Mouse (Mus musculus): ENCODE data around the gene Pcgf5. TPM values are rescaled to one million over a fixed set of nuclear protein-coding genes. Genes with fewer than 3 reads are reported as not detected.

Gene Pcgf5
- polyA plus RNA-seq, 1 experiment: 0.65 TPM

DNA sequence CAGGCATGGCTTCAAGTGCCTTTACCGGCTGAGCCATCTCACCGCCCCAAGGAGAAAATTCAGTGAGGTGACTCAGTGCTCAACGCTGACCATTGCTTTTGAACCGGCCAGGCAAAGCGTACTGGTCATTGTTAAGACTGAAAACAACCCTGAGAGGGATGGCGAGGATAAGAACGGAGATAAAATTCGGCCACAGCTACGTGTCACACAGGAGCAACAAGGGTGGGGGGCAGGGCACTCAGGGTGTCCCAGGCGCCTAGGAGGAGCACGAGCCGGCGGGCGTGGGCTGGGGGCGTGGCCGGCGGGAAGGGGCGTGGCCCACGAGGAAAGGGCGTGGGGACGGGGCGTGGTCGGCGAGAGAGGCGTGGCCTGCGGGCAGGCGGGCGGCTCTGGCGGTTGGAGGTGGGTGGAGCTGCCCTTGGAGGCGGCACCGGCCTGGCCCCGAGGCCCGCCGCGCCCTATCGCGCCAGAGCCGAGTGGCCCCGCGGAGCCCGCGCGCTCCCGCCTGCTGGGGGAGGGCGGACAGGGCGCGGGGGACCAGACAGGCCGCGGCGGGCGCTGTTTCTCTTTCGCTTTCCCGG, 61.3 kb downstream of the Pcgf5 start:
- Histone ChIP-seq H3K36me3 (ENCODE audit: control insufficient read depth) (peaks cover 30% of the 10 kb centered on the region), H3K27me3 (ENCODE audit: control insufficient read depth) (peaks cover 22% of the 10 kb centered on the region), H3K4me1 (ENCODE audit: control insufficient read depth) (peaks cover 35% of the 10 kb centered on the region), H3K9me3 (ENCODE audit: control insufficient read depth, low read length) (no peaks in the 10 kb centered on the region), H3K4me3 (replicated peaks) (peak overlapping the region; percentile 99)
- TF ChIP-seq GATA1 (IDR thresholded peaks at IDR 0.05; ENCODE audit: low read length) (no peak), TAL1 (IDR thresholded peaks at IDR 0.05; ENCODE audit: low read length) (no peak)

- Histone ChIP-seq H3K4me1 (ENCODE audit: control insufficient read depth) (peaks cover 34% of the 10 kb centered on the region), H3K4me3 (replicated peaks) (peak overlapping the region; percentile 99), H3K27me3 (ENCODE audit: control insufficient read depth) (peaks cover 22% of the 10 kb centered on the region), H3K9me3 (ENCODE audit: control insufficient read depth, low read length) (no peaks in the 10 kb centered on the region), H3K36me3 (ENCODE audit: control insufficient read depth) (peaks cover 36% of the 10 kb centered on the region)
- TF ChIP-seq GATA1 (IDR thresholded peaks at IDR 0.05; ENCODE audit: low read length): no peak
These were observed 61.8 kb downstream of the Pcgf5 start for GRCm38 (mm10) chr19:36409861-36410392.

DNA sequence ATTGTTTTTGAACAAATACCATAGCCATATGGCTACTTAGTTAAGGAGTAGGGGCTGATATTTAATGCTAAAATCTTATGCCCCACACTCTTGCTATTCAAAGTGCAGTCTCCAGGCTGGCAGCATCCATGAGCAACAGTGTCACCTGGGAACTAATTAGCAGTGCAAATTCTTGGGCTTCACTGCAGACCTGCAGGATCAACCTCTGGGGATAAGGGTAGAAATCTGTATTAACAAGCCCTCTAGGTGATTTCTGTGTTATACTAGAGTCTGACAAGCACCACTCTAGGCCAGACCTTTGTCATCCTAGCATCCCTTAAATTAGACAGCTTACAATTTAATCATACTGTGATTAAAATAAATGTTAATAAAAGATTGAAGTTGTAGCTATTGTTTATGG, 71.8 kb downstream of the Pcgf5 start:
- H3K4me3 ChIP-seq (replicated peaks): no peak overlapping the region
- H3K4me1 ChIP-seq (ENCODE audit: control insufficient read depth): peaks cover 6% of the 10 kb centered on the region
- no peaks in the 10 kb centered on the region for H3K9me3 ChIP-seq (ENCODE audit: control insufficient read depth, low read length)
- no peaks in the 10 kb centered on the region for H3K27me3 ChIP-seq (ENCODE audit: control insufficient read depth)
- peaks cover 61% of the 10 kb centered on the region for H3K36me3 ChIP-seq (ENCODE audit: control insufficient read depth)
- TF ChIP-seq TAL1 (IDR thresholded peaks at IDR 0.05; ENCODE audit: low read length) (no peak), GATA1 (IDR thresholded peaks at IDR 0.05; ENCODE audit: low read length) (no peak)

DNA sequence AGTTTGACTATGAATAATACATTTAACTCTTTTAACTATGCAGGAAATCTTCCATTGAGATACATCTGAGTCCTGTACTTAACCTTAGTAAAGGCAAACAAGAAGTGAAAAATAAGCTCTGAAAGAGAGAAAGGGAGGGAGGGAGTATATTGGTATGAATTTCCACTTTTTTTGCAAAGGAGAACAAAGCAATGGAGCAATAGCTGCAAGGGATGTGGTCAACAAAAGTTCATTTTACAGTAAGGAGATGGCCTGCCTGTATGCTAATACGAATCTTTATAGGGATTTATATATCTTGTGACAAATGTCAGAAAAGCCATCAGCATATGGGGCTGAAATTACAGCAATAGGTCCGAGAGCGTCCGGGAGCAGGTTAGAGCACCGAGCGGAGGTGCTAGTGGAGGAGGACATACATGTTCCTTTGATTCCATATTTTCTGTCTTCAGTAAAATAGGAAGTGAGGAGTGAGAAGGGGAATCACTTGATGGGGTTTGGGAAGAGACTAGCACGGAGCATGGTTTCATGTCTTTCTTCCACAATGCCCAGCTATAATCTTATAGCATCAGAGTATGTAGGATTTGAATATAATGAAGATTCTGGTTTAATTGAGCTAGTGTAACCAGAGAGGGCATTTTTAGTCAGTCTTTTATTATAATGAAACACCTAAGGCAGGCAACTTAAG, 79.2 kb downstream of the Pcgf5 start:
- Histone ChIP-seq H3K27me3 (ENCODE audit: control insufficient read depth) (no peaks in the 10 kb centered on the region), H3K4me1 (ENCODE audit: control insufficient read depth) (peaks cover 7% of the 10 kb centered on the region), H3K4me3 (replicated peaks) (no peak overlapping the region), H3K36me3 (ENCODE audit: control insufficient read depth) (peaks cover 19% of the 10 kb centered on the region), H3K9me3 (ENCODE audit: control insufficient read depth, low read length) (no peaks in the 10 kb centered on the region)
- TF ChIP-seq GATA1 (IDR thresholded peaks at IDR 0.05; ENCODE audit: low read length): no peak
- TF ChIP-seq TAL1 (IDR thresholded peaks at IDR 0.05; ENCODE audit: low read length): no peak

DNA sequence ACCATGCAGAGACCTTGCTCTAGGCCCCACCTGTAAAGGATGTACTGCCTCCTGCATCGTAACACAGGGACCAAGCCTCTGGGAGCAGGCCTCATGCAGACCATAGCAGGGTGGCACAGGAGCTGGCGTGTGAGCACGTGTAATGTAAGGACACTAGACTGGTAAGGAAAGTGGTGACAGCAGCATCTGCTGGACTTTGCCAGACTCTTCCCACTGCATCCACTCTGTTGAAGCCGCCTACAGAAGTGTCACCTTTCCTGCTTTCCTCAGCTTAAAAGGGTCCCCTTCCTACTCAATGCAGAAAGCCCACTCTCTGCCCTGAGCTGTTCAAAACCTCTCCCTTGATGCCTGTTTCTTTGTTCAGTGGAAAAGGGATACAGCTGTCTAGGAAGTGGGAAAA, 80.0 kb downstream of the Pcgf5 start:
- peaks cover 18% of the 10 kb centered on the region for H3K36me3 ChIP-seq (ENCODE audit: control insufficient read depth)
- TF ChIP-seq GATA1 (IDR thresholded peaks at IDR 0.05; ENCODE audit: low read length): no peak
- no peak for TF ChIP-seq TAL1 (IDR thresholded peaks at IDR 0.05; ENCODE audit: low read length)
- H3K27me3 ChIP-seq (ENCODE audit: control insufficient read depth): no peaks in the 10 kb centered on the region
- peaks cover 14% of the 10 kb centered on the region for H3K4me1 ChIP-seq (ENCODE audit: control insufficient read depth)
- H3K9me3 ChIP-seq (ENCODE audit: control insufficient read depth, low read length): no peaks in the 10 kb centered on the region
- no peak overlapping the region for H3K4me3 ChIP-seq (replicated peaks)

GRCm38 (mm10) chr19:36429354-36429753, 81.2 kb downstream of the Pcgf5 start:
- Histone ChIP-seq H3K4me1 (ENCODE audit: control insufficient read depth) (peaks cover 23% of the 10 kb centered on the region), H3K4me3 (replicated peaks) (no peak overlapping the region), H3K9me3 (ENCODE audit: control insufficient read depth, low read length) (no peaks in the 10 kb centered on the region), H3K27me3 (ENCODE audit: control insufficient read depth) (no peaks in the 10 kb centered on the region), H3K36me3 (ENCODE audit: control insufficient read depth) (peaks cover 24% of the 10 kb centered on the region)
- no peak for TF ChIP-seq TAL1 (IDR thresholded peaks at IDR 0.05; ENCODE audit: low read length)
- no peak for TF ChIP-seq GATA1 (IDR thresholded peaks at IDR 0.05; ENCODE audit: low read length)

DNA sequence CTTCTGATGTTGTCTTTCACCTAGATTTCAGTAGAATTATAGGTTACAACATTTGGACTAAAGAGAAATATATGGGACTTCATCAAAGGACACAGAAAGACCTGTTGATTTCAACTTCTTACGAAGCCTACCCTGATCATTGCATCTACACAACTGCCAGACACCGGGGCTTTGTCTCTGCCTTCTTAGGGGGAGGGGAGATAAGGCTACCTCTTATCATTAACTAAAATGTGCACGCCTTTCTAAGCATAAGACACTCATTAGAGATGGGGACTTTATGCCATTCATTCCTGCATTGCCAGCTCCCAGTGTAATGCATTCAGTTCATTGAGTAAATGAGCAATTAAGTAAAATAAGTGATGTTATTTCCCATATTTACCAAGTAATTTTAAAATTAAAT, 85.1 kb downstream of the Pcgf5 start:
- peaks cover 20% of the 10 kb centered on the region for H3K4me1 ChIP-seq (ENCODE audit: control insufficient read depth)
- H3K9me3 ChIP-seq (ENCODE audit: control insufficient read depth, low read length): no peaks in the 10 kb centered on the region
- H3K4me3 ChIP-seq (replicated peaks): no peak overlapping the region
- peaks cover 55% of the 10 kb centered on the region for H3K36me3 ChIP-seq (ENCODE audit: control insufficient read depth)
- TF ChIP-seq TAL1 (IDR thresholded peaks at IDR 0.05; ENCODE audit: low read length) (no peak), GATA1 (IDR thresholded peaks at IDR 0.05; ENCODE audit: low read length) (no peak)
- no peaks in the 10 kb centered on the region for H3K27me3 ChIP-seq (ENCODE audit: control insufficient read depth)

DNA sequence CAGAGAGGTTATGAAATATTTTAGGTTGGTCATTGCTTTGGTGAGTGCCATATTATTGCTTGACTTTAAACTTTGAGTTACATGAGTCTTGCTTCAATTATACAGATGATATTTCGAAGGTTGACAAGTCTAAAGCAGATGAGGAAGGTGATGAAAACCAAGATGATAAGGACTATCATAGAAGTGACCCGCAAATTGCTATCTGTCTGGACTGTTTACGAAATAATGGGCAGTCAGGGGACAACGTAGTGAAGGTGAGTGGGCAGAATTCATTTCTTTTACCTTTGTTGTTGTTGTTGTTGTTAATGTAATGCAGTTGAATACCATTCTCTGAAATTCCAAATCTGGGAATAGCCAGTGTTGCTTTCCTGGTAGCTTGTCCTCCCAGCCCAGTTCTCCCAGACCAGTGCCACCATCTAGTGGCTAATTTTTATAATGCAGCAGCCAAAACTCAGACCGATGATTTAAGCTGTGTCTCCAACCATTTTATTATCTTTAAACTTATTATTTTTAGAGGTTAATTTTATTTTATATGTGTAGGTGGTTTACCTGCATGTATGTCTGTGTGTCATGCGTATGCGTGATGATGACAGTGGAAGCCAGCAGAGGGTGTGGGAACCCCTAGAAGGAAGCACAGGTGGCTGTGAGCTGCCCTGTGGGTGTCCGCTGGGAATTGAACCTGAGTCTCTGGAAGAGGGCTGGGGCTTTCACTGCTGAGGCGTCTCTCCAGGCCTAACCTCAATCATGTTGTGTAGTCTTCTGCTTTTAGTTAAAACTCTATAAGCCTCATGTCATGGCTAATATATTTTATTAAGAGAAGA, 92.0 kb downstream of the Pcgf5 start:
- H3K4me3 ChIP-seq (replicated peaks): no peak overlapping the region
- H3K36me3 ChIP-seq (ENCODE audit: control insufficient read depth): peaks cover 78% of the 10 kb centered on the region
- no peaks in the 10 kb centered on the region for H3K4me1 ChIP-seq (ENCODE audit: control insufficient read depth)
- no peaks in the 10 kb centered on the region for H3K9me3 ChIP-seq (ENCODE audit: control insufficient read depth, low read length)
- H3K27me3 ChIP-seq (ENCODE audit: control insufficient read depth): no peaks in the 10 kb centered on the region
- TF ChIP-seq TAL1 (IDR thresholded peaks at IDR 0.05; ENCODE audit: low read length): no peak
- TF ChIP-seq GATA1 (IDR thresholded peaks at IDR 0.05; ENCODE audit: low read length): no peak
